Mouse (Mus musculus) gonadal fat pad, adult 2 months (tissue): ENCODE results near the gene Gm49368. TPM values are rescaled to one million over a fixed set of nuclear protein-coding genes. Genes with fewer than 3 reads are reported as not detected.

Source experiments
- DNase-seq: peaks from one replicate; pipeline ENCODE4 v3.0.0-alpha.2; 2012; ENCODE audit warnings: low read depth
- polyA plus RNA-seq: library from polyadenylated mRNA; depleted of rRNA; stranded (reverse); fragments of >200 nt; gene quantifications from 2 replicates; pipeline ENCODE4 v1.2.3, GENCODE M21; 2012

Gene Gm49368
- polyA plus RNA-seq, 1 experiment, result not detected

DNA sequence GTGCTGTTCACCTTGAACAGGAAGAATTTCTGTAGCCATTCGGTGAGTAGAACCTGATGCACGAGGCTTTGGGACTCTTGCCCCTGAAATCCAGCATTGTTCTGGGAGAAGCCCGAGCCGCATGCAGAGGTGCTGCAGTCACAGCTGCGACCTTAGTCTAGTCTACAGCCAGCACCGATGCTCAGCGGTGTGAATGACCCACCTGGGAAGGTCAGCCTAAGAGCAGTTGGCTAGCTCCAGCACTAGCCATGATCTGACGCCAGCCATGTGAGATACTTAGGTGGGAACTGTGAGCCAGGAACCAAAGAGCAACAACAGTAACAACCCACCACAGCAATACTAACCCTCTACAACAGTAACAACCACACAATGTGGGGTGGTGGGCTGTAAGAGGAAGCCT lies 4.6 kb upstream of the Gm49368 start:
- DNase-seq, result no peak

DNA sequence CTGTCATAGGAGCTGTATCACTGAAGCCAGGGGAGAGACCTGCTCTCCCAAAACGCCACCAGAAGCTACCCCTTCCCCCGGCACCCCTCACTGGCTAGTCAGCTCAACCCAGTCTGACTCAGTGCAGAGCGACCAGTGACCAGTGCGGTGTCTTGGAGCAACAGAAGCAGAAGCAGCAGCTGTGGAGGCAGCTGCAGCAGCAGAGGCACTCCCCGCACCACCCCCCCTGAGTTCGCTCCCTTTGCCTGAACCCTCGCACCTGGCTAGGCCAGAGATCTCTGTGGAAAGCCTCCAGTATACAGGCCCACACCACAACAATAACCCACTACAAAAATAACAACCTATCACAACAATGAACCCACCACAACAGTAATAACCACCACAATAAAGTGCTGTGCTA lies 3.9 kb upstream of the Gm49368 start:
- no peak for DNase-seq

DNA sequence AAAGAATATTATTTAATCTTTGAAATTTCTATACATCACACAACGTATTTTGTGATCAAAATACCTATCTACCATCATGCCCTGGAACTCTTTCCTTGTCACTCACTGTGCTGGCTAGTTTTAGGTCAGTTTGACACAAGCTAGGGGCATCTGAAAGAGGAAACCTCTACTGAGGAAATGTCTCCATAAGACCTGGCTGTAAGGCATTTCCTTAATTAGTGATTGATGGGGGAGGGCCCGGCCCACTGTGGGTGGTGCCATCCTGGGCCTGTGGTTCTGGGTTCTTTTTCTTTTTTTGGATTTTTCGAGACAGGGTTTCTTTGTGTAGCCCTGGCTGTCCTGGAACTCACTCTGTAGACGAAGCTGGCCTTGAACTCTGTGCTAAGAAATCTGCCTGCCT lies 3.4 kb upstream of the Gm49368 start:
- no peak for DNase-seq

DNA sequence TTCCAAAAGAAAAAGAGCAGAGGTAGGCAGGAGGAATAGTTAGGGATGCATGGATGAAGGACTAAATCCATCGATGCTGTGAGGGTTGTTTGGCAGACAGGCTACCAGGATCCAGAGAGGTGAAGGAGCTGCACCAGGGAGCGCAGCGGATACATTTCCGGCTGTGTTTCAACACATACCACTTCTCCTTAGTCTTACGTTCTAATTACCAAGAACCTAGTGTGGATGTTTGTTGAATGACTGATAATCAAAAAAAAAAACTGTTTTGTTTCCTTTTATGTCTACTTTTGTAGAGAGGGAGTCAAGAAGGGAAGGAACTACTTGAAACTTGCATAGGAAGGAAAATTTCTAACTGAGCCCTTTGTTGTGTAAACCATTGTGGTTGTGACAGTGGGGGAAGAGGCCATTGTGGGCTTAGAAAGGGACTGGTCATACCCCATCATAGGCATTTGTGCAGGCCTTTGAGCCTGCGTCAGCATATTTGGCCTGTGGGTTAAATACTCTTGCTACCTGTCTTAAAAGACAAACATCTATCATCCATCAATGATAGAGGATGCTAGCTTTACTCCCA lies 813 bp downstream of the Gm49368 start:
- no peak for DNase-seq

DNA sequence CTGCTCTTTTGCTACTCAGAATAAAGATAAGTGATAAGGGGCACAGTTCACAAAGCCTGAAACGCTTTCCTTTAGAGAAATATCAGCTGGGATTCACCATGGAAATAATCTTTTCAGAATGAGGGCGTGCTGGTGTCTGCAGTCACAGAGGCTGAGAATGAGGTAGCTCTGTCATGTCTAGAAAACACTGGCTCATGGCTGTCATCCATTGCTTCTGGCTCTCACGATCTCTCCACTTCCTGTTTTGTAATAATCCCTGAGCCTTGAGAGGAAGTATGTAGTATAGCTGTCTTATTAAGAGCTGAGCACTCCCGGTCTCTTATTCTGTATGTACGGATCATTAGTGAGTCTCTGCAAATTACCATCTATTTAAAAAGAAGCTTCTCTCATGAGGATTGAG lies 3.1 kb downstream of the Gm49368 start:
- no peak for DNase-seq

DNA sequence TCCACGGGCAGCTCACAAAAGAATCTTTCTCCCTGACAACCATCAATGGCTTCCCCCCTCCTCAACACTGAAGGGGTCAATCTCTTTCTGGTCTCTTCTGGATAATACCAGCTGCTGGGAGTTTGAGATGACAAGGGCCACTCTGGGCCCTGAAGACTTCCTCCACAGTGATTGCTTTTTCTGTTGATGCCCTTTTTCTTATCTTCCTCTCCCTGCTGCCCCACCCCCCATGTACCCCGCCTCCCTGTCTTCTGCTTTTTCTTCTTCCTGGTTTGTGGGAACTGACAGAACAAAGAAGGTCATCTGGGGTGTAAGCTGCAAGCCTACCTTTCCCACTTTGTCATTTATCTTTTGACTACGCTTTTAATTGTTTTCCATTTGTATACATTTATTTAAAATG lies 5.4 kb downstream of the Gm49368 start:
- no peak for DNase-seq

DNA sequence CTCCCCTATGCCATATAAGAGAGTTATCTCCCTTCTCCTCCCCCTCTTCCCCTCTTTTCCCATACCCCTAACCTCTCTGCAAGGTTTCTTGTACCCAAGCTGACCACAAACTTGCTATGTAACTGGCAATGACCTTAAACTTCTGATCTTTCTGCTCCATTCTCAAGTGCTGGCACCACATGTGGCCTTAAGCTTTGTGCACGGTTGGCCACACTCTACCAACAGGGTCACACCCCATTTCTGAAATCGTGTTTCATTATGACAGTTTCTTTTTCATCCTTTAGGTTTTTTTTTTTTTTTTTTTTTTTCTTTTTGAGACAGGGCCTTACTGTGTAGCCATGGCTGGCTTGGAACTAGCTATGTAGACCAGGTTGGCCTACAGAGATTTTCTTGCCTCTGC lies 7.4 kb downstream of the Gm49368 start:
- DNase-seq, result no peak

DNA sequence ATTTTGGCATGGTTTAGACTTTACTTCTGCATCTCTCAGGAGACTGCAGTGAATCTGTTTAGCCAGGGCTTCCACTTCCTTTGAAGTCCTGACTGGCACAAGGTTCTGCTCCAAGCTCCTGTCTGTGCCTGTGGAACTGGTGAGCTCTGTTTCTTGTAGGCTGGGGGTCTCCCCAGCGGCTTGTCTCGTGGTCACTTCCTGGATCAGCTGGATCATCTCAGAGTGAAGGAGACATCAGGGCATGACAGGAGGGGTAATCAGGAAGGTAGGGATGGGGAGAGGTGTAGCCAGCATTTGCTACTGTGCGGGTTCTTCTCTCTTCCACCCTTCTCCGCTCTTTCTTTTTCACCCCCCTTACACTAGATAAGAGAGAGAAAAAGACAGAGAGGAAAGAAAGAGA lies 9.3 kb downstream of the Gm49368 start:
- DNase-seq, result no peak

DNA sequence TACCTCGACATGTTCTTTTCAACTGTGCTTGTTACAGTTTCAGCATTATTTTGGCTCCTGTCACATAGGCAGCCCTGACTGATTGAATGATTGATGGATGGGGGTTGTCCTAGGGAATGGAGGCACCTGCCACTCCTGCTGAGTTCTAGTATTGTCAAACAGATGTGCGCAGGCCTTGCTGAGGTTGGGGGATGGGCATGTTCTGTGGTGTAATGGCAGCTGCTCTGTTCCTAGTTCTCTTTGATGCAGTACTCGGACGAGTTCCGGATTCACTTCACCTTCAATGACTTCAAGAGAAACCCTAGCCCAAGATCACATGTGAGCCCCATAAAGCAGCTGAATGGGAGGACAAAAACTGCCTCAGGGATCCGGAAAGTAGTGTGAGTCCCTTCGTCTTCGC lies 17.5 kb downstream of the Gm49368 start:
- DNase-seq, result no peak

DNA sequence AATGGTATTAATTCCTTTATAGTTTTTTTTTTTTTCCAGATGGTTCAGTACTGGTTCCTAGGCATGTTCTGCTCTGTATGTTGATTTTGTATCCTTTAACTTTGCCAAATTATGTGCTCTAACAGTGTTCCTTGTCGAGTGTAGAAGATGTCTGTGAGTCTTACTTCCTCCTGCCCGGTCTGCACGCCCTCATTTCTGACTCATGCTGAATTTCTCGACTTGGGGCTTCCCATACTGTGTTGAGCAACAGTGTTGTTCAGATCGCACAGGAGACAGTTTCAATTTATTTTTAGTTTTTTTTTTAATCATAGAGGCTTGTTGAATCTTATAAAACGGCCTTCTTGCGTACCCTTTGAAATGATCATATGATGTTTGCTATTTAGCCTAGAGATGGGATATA lies 26.7 kb downstream of the Gm49368 start:
- no peak for DNase-seq

DNA sequence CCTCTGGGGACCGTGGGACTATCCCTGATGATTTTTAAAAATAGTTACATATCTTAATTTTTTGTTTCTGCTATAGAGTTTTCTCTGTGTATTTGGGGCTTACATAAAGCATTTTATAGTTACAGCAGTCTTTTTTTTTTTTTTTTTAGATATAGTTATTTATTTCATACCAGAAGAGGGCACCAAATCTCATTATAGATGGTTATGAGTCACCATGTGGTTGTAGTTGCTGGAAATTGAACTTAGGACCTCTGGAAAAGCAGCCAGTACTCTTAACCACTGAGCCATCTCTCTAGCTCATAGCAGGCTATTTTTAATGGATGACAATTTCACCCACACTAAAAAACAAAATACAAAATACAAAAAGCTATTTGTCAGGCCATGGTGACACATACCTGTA lies 35.7 kb downstream of the Gm49368 start:
- DNase-seq, result no peak

DNA sequence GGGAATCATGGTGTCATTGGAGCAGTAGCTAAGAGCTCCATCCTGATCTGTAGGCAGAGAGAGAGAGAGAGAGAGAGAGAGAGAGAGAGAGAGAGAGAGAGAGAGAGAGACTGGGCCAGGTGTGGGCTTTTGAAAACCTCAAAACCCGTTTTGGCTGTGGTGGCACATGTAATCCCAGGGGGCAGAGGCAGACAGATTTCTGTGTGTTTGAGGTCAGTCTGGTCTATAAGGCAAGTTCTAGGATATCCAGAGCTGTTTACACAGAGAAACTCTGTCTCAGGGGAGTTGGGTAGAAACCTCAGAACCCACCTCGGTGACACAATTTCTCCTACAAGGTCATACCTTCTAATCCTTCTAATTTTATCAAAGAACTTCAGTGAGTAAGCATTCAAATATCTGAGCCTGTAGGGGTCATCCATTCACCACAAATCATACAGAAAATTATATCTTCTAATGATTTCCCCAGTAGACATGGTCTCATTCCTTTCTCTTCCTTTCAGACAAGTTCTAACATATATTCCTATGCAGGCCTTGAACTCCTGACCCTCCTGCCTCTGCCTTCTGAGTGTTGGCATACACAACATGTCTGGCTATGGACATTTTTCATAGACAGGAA lies 38.4 kb downstream of the Gm49368 start:
- no peak for DNase-seq

DNA sequence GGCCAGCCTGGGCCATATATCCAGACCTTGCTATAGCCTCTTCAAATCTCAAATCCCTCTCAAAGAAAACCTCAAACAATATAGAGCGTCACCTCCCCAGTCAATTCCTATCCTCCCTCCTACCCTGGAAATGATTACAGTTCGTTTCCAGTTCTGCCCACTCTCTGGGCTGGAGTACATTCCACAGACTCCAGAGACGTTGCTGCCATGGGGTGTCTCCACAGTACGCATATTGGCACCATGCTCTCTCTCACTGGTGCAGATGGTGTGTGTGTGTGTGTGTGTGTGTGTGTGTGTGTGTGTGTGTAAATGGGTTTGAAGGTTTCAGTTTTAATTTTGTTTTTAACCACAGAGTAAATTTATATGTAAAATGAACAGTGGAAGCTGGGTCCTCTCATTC lies 42.8 kb downstream of the Gm49368 start:
- DNase-seq, result no peak

DNA sequence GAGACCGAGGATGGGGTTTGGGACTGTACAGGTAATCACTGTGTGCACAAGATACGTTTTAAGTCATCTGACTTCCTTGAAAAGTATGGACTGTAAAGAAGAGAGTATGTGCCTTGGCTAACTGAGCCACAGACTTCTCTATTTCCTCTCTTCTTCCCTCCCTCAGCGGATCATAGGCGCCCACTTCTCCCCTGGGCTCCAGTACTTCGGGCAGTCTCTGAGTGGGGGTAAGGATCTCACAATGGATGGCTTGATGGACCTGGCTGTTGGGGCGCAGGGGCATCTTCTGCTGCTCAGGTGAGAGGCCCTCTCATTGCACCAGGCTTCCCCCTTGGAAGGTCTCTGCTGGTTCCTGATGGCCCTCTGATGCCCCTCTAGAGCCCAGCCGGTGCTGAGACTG lies 45.0 kb downstream of the Gm49368 start:
- DNase-seq, result no peak

DNA sequence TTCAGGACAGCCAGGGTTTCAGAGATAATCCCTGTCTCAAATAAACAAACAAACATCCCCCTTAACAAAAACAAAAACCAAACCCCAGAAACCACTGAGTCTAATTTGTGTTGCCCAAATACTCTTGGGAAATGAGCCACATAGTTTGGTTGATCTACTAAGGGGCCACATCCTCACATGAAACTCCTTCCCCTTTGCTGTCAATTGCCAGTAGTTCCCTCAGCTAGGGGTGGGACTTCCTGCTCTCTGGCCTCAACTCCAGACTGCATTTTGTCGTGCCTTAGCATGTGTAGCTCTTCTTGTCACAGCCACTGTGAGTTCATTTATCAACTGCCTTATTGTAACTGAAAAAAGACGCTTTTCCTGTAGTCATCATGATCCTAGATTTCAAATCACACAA lies 47.8 kb downstream of the Gm49368 start:
- no peak for DNase-seq

DNA sequence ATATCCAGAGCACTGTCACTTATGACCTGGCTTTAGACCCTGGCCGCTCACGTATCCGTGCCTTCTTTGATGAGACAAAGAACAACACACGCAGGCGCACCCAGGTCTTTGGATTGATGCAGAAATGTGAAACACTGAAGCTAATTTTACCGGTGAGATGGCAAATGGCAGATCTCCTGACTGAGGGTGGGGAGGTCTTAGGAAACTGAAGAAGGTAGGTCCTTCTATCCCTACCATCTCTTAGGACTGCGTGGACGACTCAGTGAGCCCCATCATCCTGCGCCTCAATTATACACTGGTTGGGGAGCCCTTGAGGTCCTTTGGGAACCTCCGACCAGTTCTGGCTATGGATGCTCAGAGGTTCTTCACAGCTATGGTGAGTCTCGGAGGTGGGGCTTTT lies 49.6 kb downstream of the Gm49368 start:
- DNase-seq, result no peak

DNA sequence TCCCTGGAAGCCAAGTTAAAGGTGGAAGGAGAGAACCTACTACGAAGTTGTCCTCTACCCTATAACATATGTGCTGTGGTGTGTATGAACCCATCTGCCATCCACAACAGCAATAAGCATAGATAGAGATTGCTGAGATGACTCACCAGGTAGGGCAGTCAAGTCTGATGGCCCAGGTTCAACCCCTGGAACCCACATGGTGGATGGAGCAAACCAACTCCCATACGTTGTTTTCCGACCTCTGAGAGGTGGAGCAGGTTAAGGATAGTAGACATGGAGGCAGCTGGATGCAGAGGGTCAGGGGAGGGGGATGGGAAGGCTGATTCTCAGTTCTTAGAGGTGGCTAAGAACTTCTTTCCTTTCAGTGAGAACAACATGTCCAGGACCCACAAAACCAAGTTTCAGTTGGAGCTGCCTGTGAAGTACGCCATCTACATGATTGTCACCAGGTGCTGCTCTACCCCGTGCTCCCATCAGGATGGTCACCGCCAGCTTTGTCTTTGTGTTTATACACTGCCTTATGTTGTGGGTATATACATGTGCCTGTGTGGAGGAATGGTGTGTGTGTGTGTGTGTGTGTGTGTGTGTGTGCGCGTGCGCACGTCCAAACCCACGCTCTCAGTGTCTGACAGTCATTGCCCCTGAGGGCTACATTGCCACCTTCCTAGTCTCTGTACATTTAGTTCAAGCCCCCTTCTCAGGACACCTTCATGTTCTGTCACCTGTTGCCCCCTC lies 52.1 kb downstream of the Gm49368 start:
- DNase-seq, result no peak

DNA sequence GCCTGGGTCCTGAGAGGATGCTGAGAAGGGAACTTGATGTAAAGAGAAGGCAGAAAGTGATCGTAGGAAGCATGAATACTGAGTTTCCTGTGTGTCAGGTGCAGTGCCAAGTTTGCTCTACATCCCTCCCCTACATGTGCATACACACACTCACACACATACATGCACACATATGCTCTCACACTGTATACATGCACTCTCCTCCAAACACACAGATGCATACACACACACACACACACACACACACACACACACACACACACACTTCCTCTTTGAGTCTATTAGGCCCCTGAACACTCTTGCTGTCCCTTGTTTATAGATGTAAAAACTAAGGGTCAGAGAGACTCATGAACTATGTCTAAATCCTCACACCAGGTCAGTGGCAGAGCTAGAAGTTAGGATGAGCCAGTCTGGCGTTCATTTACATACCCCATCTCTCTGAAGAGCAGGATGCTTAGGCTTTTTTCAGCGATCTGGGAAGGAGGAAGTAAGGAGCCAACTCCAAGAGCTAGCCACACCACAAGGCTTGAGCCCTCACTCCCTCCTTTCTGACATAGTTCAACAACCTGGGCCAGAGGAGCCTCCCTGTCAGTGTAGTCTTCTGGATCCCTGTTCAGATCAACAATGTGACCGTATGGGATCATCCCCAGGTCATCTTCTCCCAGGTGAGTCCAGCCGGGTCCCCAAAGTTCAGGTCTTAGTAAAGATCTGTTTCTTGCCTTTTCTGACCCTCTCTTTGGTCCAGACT lies 52.9 kb downstream of the Gm49368 start:
- no peak for DNase-seq

DNA sequence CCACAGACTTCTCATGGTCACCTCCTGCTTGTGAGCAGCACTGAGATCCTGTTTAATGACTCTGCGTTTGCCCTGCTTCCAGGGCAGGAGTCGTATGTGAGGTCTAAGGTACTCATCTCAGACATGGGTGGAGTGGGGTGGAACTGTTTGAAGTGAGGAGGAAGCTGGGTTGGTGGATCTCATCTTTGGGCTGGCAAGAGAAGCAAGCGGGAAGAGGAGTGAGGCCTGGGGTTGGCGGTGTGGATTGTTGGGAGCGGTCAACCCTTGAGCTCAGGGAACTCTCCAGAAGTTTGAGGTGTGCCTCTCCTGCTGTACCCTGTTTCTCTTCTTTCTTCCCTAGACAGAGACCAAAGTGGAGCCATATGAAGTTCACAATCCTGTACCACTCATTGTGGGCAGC lies 53.9 kb downstream of the Gm49368 start:
- DNase-seq, result no peak

DNA sequence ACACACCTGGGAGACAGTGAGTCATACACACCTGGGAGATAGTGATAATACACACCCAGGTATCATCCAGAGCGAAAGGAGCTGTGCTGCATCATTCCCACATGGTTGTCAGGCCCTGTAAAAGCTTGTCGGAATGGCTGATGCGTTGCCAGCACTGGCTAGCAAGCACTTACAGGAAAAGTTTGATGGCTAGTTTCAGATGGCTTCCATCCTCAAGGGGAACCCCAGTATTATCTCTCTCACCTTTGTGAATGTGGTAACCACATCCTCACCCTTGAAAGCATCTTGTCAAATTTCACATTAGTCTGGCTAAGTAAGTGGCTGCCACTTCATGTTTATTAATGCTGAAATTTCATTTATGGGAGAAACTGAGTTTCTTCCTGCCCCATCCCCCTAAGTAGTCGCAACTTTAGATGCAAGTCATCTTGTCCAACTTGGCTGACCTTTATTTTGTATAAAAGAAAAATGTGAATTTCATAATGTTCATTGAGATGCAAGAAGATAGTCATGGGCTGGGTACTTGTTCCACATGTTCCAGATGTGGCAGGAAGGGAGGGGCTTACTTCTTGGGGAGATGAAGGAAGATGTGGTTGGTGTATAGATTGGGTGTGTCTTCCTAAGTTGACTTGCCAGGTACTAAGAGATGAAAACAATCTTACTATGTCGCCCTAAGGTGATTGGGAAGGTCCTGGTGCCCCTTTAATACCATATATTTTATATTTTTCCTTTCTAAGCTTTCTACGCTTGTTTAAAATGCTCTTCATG lies 57.4 kb downstream of the Gm49368 start:
- DNase-seq, result no peak

DNA sequence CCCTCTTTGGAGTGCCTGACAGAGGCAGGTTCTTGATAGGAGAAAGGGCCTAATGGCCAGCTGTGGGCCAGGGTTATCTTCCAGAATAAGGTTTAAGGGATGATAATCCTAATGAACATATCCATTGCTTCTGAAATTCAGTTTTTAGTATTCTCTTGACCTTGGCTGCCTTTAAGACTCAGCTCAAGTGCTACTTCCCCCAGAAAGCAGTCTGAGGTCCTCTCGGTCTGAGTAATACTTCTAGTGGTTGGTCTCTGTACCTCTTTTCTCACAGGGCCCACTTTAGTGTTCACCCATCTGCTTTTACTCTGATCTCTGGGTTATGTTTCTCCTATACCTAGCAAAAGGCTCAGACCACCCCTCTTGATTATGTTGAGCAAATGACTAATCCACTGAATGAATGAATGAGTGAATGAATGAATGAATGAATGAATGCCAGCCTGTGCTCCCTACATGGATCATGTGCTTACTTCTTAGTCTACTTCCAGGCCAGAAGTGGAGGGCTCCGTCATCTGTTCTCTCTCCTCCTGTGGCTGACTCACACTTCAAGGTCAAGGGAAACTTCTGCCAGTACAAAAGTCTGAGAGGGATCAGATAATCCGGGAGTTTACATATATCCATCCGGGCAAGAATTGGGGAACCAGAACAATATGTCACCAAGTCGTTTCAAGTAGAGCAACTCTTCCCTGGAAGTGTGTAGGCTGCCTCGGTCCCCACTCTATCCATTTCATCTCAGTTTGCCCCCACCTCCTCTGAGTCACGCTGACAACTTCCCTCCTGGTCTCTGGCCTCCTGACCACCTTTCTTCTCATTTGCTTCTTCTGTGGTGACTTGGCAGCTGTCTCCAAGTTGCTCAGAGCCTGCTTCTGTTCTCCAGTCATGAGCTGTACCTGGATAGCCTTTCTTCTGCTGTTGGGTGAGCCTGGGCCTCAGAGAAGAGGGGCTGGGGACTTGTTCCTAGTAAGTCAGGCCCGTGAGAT lies 66.5 kb downstream of the Gm49368 start, which contains the start of gene Itgax:
Gene Itgax, plus strand, starts transcription at position 807 of the 980 bp plus-strand sequence.
- DNase-seq, result no peak
